ENCODE assay signal across 22 mouse cellular contexts in the genomic region with DNA sequence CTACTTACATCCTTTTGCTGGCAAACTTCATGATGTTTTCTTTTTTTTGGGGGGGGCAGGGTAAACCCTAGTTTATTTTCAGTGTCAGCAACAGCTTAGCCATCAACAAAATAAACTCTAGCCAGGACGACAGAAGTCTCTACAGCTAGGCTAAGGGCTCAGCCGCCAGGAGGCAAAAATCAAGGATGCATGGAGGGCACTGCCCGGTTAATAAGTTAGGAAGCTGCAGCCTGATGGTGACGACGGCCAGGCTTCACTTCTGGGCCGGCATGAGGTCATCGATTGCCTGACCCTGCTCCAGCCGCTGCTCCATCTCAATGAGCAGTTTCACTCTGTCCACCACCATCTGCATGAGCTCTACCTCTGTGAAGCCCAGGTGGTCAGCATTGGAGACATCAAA. TPM values are rescaled to one million over a fixed set of nuclear protein-coding genes. Genes with fewer than 3 reads are reported as not detected.
"Had no signal": no experiment of that assay in that cellular context is flagged by ENCODE, and none has a peak within 500 bp of the region (broad histone marks: within the 10 kb centered on the region; RNA-seq: fewer than 3 reads in every experiment).

No protein-coding gene starts in this region.

- H3K4me3 ChIP-seq: intestine, embryonic 15.5 days; left cerebral cortex, adult 2 months; limb, embryonic 10.5 days; liver, embryonic 15.5 days; midbrain, embryonic 12.5 days; myocyte; neural tube, embryonic 15.5 days had no signal

- ATAC-seq: intestine, embryonic 15.5 days; lung, postnatal 0 days had no signal

- H3K9me3 ChIP-seq: intestine, embryonic 15.5 days; limb, embryonic 10.5 days; liver, embryonic 15.5 days; midbrain, embryonic 12.5 days; neural tube, embryonic 15.5 days had no signal

- H3K4me1 ChIP-seq: intestine, embryonic 15.5 days; limb, embryonic 10.5 days; liver, embryonic 15.5 days; midbrain, embryonic 12.5 days; neural tube, embryonic 15.5 days had no signal

- H3K27me3 ChIP-seq: intestine, embryonic 15.5 days; liver, embryonic 15.5 days; midbrain, embryonic 12.5 days; neural tube, embryonic 15.5 days had no signal

- DNase-seq: lung, adult 2 months; lung, postnatal 4 days; right cerebral cortex, adult 18-20 months; thymus, postnatal 4 days had no signal

- H3K36me3 ChIP-seq: intestine, embryonic 15.5 days; limb, embryonic 10.5 days; liver, embryonic 15.5 days; midbrain, embryonic 12.5 days; neural tube, embryonic 15.5 days had no signal

RNA-seq across cellular contexts. Expression of gene Sult1c1, which starts 49.7 kb away (rescaled TPM):
- total RNA-seq: layer of hippocampus, postnatal 25 days; left cerebral cortex, adult 2 months; left cerebral cortex, postnatal 14 days; megakaryocyte-erythroid progenitor cell, adult 5-6 weeks had no signal
- polyA plus RNA-seq: hindbrain, embryonic 14.5 days; intestine, embryonic 15.5 days; large intestine, adult 2 months; limb, embryonic 10.5 days; limb, embryonic 14.5 days; liver, embryonic 11.5 days; liver, embryonic 15.5 days; lung, adult 2 months; lung, postnatal 0 days; midbrain, embryonic 12.5 days; myocyte; neural tube, embryonic 11.5 days; neural tube, embryonic 15.5 days; stomach, embryonic 14.5 days; thymus, postnatal 0 days had no signal
